Mouse (Mus musculus) frontal cortex, postnatal 14 days (tissue): ENCODE data around the gene Acsf3.

Experiments used
- DNase-seq, 2 experiments: peaks; one replicate each; pipeline ENCODE4 v3.0.0; 2022; ENCODE audit warnings: low spot score in 2 of 2

Acsf3 gene

GRCm38 (mm10) chr8:122850641-122851240 is 75.5 kb downstream of the Acsf3 start:
- no peak for DNase-seq

GRCm38 (mm10) chr8:122851692-122852545 is 76.6 kb downstream of the Acsf3 start:
- no peak for DNase-seq

- no peak for DNase-seq
Measured at GRCm38 (mm10) chr8:122852546-122852905, 77.2 kb downstream of the Acsf3 start.

- no peak for DNase-seq
Measured at GRCm38 (mm10) chr8:122853340-122853771, 78.1 kb downstream of the Acsf3 start.

GRCm38 (mm10) chr8:122854388-122854787 is 79.1 kb downstream of the Acsf3 start:
- no peak for DNase-seq

- no peak for DNase-seq
Measured at GRCm38 (mm10) chr8:122855123-122855522, 79.8 kb downstream of the Acsf3 start.

GRCm38 (mm10) chr8:122856288-122856687 is 81.0 kb downstream of the Acsf3 start:
- DNase-seq = no peak

- no peak for DNase-seq
Measured at GRCm38 (mm10) chr8:122859843-122860242, 84.6 kb downstream of the Acsf3 start.

- DNase-seq = no peak
Measured at GRCm38 (mm10) chr8:122864719-122865129, 89.4 kb downstream of the Acsf3 start.

GRCm38 (mm10) chr8:122865441-122865840 is 90.2 kb downstream of the Acsf3 start:
- no peak for DNase-seq

GRCm38 (mm10) chr8:122866231-122866630 is 90.9 kb downstream of the Acsf3 start:
- no peak for DNase-seq
